Mouse (Mus musculus): Measurements from ENCODE around the gene Mtfp1. TPM values are rescaled to one million over a fixed set of nuclear protein-coding genes. Genes with fewer than 3 reads are reported as not detected.

The Mtfp1 gene
- polyA plus RNA-seq, 1 experiment from 2014 or later: 5.9 TPM

DNA sequence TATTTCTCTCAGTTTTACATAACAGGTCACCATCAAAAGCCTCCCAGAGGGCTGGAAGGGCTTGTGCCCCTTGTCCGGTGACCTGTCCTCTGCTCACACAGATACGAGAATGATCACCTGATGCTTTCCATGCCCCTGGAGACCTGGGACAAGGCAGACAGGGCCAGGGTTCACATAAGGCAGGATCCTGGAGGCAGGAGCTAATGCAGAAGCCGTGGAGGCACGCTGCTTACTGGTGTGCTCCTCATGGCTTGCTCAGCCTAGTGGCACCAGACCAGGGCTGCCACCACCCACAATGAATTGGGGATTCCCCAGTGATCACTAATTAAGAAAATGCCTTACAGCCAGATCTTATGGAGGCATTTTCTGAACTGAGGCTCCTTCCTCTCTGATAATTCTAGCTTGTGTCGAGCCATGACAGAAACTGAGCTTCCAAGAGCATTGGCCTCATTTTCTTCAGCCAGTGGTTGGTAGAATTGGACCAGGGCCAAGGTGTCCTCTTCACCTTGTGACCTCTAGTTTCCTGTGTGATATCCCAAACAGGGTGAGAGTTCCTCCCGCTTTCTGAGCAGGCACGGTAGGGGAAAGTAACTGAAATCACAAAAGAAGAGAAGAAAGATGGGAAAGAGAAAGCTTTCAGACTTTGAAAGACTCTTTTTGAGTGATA lies 16.8 kb downstream of the Mtfp1 start:
- 84% methylated on average over 7 of the region's 7 CpGs for WGBS
- Histone ChIP-seq H3K9ac (no peak overlapping the region), H3K4me2 (replicated peaks) (no peak overlapping the region), H3K27me3 (no peaks in the 10 kb centered on the region), H3K9me3 (replicated peaks) (no peaks in the 10 kb centered on the region), H3K4me3 (replicated peaks) (no peak overlapping the region), H3K27ac (replicated peaks) (no peak overlapping the region), H3K4me1 (no peaks in the 10 kb centered on the region), H3K36me3 (no peaks in the 10 kb centered on the region)
- no peak for ATAC-seq (ENCODE audit: insufficient number of reproducible peaks, low FRiP score, low TSS enrichment, low read depth)

DNA sequence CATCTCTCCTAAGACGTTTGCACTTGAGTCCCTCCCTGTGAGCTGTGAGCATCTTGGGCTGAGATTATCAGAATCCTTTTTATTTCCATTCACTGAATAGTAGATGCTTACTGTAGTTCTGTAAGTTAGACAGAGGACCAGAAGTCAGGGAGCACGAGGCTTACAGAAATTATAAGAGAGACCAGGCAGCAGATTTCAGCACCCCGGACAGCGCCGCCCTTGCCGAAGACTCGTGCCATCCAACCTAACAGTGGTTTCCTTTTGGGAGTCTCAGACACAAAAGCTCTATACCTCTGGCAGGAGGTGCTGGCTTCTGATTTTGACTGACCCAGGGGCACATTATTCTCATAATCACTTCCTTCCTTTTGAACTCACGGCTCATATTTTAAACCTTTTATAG lies 18.6 kb downstream of the Mtfp1 start:
- no peak for ATAC-seq (ENCODE audit: insufficient number of reproducible peaks, low FRiP score, low TSS enrichment, low read depth)
- WGBS: 16% methylated on average over 8 of the region's 8 CpGs
- Histone ChIP-seq H3K27me3 (no peaks in the 10 kb centered on the region), H3K9ac (no peak overlapping the region), H3K4me1 (no peaks in the 10 kb centered on the region), H3K27ac (replicated peaks) (no peak overlapping the region), H3K4me3 (replicated peaks) (no peak overlapping the region), H3K4me2 (replicated peaks) (no peak overlapping the region), H3K9me3 (replicated peaks) (no peaks in the 10 kb centered on the region), H3K36me3 (no peaks in the 10 kb centered on the region)

DNA sequence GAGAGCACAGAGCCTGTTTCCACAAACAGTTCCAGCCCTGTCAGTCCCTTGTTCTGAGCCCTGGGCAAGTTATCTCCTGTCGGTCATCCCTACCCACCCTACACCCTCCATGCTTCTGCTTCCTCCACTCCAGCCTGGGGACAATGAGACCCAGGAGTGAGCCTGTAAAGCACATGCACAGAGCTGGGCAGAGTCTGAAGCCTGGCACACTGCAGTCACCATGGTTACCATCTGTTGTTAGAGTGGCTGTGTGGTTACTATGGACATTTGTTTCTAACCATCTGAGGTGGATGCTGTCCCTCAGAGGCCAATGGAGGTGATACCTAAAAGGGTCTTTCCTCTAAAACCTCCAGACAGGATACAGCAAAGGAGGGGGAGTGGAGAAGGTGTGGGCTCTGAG lies 25.6 kb downstream of the Mtfp1 start:
- Histone ChIP-seq H3K27ac (replicated peaks) (no peak overlapping the region), H3K27me3 (no peaks in the 10 kb centered on the region), H3K36me3 (no peaks in the 10 kb centered on the region), H3K4me2 (replicated peaks) (no peak overlapping the region), H3K9me3 (replicated peaks) (no peaks in the 10 kb centered on the region), H3K4me1 (no peaks in the 10 kb centered on the region), H3K4me3 (replicated peaks) (no peak overlapping the region), H3K9ac (no peak overlapping the region)
- ATAC-seq (ENCODE audit: insufficient number of reproducible peaks, low FRiP score, low TSS enrichment, low read depth): no peak
- WGBS: 68% methylated on average over 1 of the region's 1 CpGs

DNA sequence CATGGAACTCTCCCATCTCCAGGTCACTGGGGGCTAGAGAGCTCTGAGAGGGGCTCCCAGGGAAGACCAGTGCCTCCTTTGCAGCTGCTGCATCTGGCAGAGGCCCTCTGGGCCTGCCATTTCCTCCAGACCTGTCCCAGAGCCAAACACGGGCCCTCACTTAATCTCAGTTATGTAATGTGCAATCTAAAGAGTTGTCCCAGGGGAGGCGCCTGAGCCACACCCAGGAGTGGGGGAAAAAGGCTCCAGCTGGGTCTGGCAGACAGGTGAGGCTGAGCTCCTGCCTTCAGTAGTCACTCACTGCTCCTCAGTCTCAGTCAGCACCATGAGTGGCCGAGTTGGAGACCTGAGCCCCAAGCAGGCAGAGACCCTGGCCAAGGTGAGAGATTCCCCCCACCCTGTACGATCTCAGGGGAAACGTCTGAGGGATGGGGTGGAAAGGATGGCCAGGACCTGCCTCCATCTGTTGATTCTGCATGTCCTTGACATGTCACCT lies 30.6 kb downstream of the Mtfp1 start, which contains the start of gene Sec14l3:
TSS of gene Sec14l3 (plus strand) at position 215 of the 496 bp plus-strand sequence.
- Histone ChIP-seq H3K27ac (replicated peaks) (no peak within 1 kb of the TSS), H3K9ac (no peak within 1 kb of the TSS), H3K4me2 (replicated peaks) (no peak within 1 kb of the TSS), H3K4me3 (replicated peaks) (no peak within 1 kb of the TSS), H3K36me3 (no peaks in the 10 kb centered on the region), H3K27me3 (no peaks in the 10 kb centered on the region), H3K4me1 (no peaks in the 10 kb centered on the region), H3K9me3 (replicated peaks) (no peaks in the 10 kb centered on the region)
- no peak for ATAC-seq (ENCODE audit: insufficient number of reproducible peaks, low FRiP score, low TSS enrichment, low read depth)
- WGBS: 51% methylated on average over 5 of the region's 5 CpGs

DNA sequence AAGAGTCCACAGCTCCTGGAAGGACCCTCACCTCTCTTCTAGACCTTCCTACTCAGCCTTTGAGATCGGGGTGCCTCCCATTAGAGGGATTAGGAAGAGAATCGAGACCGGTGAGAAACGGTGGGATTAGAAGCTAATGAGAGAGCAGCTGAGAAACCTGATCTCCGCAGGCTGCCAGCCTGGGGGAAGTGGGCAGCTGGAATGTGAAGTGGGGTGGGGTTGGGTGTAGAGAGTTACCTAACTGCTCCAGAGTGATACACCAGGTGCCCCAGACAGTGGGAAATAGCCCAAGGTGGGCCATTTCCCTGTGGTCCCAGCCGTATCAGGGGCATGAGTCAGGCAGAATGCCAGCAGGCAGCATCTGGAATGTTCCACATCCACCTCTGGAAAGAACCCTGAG lies 32.3 kb downstream of the Mtfp1 start:
- no peak overlapping the region for H3K9ac ChIP-seq
- H3K4me1 ChIP-seq: no peaks in the 10 kb centered on the region
- H3K9me3 ChIP-seq (replicated peaks): no peaks in the 10 kb centered on the region
- no peaks in the 10 kb centered on the region for H3K36me3 ChIP-seq
- WGBS: 37% methylated on average over 6 of the region's 6 CpGs
- no peak overlapping the region for H3K27ac ChIP-seq (replicated peaks)
- no peaks in the 10 kb centered on the region for H3K27me3 ChIP-seq
- H3K4me3 ChIP-seq (replicated peaks): no peak overlapping the region
- H3K4me2 ChIP-seq (replicated peaks): no peak overlapping the region
- ATAC-seq (ENCODE audit: insufficient number of reproducible peaks, low FRiP score, low TSS enrichment, low read depth): no peak

DNA sequence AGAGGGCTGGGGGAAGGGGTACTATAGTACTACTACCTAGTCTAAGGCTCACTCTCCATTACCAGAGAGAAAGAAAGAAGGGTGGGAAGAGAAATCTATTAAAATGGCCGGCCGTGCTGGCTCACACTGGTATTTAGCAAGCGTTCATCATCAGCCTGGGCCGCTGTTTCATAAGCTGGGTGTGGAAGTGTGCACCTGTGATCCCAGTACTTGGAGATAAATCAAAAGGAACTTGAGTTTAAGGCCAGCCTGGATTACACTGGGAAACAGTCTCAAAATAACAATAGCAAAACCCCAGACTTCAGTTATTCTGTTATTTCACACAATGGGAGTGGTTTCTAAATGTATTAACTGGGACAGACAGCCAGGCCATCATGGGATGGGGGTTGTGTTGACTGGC lies 32.7 kb downstream of the Mtfp1 start:
- H3K4me3 ChIP-seq (replicated peaks): no peak overlapping the region
- no peak for ATAC-seq (ENCODE audit: insufficient number of reproducible peaks, low FRiP score, low TSS enrichment, low read depth)
- 87% methylated on average over 4 of the region's 4 CpGs for WGBS
- no peaks in the 10 kb centered on the region for H3K36me3 ChIP-seq
- no peak overlapping the region for H3K4me2 ChIP-seq (replicated peaks)
- no peak overlapping the region for H3K27ac ChIP-seq (replicated peaks)
- no peaks in the 10 kb centered on the region for H3K4me1 ChIP-seq
- H3K9me3 ChIP-seq (replicated peaks): no peaks in the 10 kb centered on the region
- no peaks in the 10 kb centered on the region for H3K27me3 ChIP-seq
- H3K9ac ChIP-seq: no peak overlapping the region

DNA sequence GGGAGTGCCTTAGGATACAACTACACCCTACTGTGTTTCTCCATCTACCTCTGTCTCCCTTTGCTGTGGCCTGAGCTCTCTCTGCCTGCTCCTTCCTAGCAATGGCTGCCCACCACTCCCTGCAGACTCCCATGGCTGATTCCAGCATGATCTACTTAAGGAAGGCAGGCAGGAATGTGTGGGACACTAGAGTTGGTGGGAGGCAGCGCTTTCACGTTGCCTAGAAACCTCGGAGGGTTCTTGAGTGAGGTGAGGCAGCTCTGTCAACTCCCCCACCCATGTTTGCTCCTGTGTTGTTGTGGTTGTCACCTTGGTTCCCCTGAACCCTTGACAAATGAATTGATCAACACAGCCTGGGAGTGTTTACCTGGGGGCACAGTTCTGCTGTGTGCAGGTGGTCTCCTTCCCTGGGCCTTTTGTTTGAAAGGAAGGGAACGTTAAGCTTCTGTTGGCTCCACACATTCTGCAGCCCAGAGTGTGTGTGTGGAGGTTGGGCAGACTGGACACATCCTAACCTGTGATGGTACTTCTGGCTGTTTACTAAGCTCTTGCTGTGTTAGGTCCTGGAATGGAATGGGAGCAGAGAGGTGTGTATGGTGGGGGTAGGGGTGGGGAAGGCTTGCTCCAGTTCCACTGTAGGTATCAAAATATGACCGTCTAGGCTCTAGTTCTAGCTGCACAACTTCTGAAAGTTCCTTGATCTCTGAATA lies 34.2 kb downstream of the Mtfp1 start:
- ATAC-seq (ENCODE audit: insufficient number of reproducible peaks, low FRiP score, low TSS enrichment, low read depth): no peak

DNA sequence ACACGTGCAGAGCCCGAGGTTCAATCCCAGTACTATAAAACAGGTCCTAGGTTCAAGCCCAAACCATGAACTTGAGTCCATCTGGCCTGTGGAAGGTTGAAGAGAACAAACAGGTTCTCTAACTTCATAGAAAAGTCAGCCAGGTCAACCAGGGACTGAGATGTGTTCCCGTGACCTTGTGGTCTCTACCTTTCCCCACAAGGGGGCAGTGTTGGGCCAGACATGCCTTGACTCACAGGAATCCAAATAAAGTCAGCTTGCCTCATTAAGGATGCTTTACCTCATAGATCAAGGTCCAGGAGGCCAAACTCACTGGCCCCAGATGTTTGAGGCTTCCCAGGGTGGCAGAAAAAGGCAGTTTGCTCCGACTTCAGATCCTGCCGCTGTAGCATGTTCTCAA lies 41.7 kb downstream of the Mtfp1 start:
- H3K27ac ChIP-seq (replicated peaks): no peak overlapping the region
- H3K36me3 ChIP-seq: no peaks in the 10 kb centered on the region
- no peaks in the 10 kb centered on the region for H3K27me3 ChIP-seq
- H3K9me3 ChIP-seq (replicated peaks): no peaks in the 10 kb centered on the region
- H3K4me2 ChIP-seq (replicated peaks): no peak overlapping the region
- H3K9ac ChIP-seq: no peak overlapping the region
- H3K4me1 ChIP-seq: no peaks in the 10 kb centered on the region
- no peak for ATAC-seq (ENCODE audit: insufficient number of reproducible peaks, low FRiP score, low TSS enrichment, low read depth)
- WGBS: 19% methylated on average over 5 of the region's 5 CpGs
- no peak overlapping the region for H3K4me3 ChIP-seq (replicated peaks)

More for the DNA sequence above, 34.2 kb downstream of the Mtfp1 start:
- no peak overlapping the region for H3K4me2 ChIP-seq (replicated peaks)
- WGBS: 70% methylated on average over 5 of the region's 5 CpGs
- no peak overlapping the region for H3K4me3 ChIP-seq (replicated peaks)
- no peak overlapping the region for H3K9ac ChIP-seq
- H3K27me3 ChIP-seq: no peaks in the 10 kb centered on the region
- H3K36me3 ChIP-seq: no peaks in the 10 kb centered on the region
- H3K9me3 ChIP-seq (replicated peaks): no peaks in the 10 kb centered on the region
- H3K4me1 ChIP-seq: no peaks in the 10 kb centered on the region
- H3K27ac ChIP-seq (replicated peaks): no peak overlapping the region

DNA sequence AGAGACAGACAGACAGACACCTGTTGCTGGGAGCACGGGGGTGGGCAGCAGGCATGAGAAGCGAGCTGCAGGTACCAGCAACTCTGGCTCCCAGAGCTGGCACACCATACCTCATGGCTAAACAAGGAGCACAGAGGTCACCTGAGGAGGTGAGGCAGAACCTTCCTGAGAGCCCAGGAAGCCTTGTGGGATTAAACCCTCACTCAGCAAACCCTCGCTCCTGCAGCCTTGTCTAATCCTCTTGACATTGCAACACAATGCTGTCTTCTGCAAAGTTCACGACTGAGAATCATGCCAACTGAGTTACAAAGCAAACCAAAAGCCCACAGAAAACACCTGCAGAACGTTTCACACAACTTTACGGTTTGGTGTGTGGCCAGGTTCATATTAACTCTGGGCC lies 46.8 kb downstream of the Mtfp1 start:
- Histone ChIP-seq H3K36me3 (no peaks in the 10 kb centered on the region), H3K9me3 (replicated peaks) (no peaks in the 10 kb centered on the region), H3K4me3 (replicated peaks) (no peak overlapping the region), H3K27me3 (no peaks in the 10 kb centered on the region), H3K4me1 (no peaks in the 10 kb centered on the region), H3K27ac (replicated peaks) (no peak overlapping the region), H3K4me2 (replicated peaks) (no peak overlapping the region), H3K9ac (no peak overlapping the region)
- no peak for ATAC-seq (ENCODE audit: insufficient number of reproducible peaks, low FRiP score, low TSS enrichment, low read depth)
- WGBS: 77% methylated on average over 6 of the region's 6 CpGs

DNA sequence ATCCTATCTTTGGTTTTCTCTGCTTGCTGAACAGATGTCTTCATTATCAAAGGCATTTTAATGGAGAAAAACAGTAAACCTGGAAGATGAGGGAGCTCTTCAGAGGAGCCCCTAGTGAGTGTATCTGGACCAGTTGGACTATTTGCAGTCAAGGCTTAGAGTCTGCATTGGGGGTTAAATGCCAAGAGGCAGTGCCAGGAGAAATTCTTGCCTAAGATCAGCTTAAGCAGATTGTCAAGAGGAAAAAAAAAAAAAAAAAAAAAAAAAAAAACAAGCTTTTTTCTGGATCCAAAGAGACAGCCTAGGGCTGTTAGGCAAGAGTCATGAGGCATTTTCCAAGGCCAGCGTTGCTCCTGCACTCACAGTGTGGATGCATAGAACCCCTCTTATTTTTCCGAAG lies 47.5 kb downstream of the Mtfp1 start:
- no peaks in the 10 kb centered on the region for H3K36me3 ChIP-seq

DNA sequence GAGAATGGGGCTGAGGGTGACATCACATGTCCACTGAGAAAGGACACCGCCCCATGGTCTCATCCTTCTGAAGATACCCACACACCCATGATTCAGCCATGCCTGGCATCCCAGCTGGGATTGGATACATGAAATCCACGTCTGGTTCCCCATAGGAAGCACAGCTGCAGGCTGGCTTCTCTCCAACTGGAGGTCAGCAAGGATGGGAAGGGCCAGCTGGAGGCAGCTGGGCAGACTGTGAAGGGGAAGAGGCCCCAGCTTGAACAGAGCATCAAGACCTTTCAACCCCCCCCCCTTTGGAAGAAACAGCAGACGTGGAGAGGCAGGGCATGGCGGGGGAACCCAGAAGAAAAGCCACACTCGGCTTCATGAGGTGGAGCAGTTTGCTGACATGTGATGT lies 48.7 kb downstream of the Mtfp1 start:
- Histone ChIP-seq H3K9me3 (replicated peaks) (no peaks in the 10 kb centered on the region), H3K9ac (no peak overlapping the region), H3K4me2 (replicated peaks) (no peak overlapping the region), H3K4me3 (replicated peaks) (no peak overlapping the region), H3K36me3 (no peaks in the 10 kb centered on the region), H3K27ac (replicated peaks) (no peak overlapping the region), H3K27me3 (no peaks in the 10 kb centered on the region), H3K4me1 (no peaks in the 10 kb centered on the region)
- no peak for ATAC-seq (ENCODE audit: insufficient number of reproducible peaks, low FRiP score, low TSS enrichment, low read depth)
- WGBS: 69% methylated on average over 5 of the region's 5 CpGs

More for the DNA sequence above, 47.5 kb downstream of the Mtfp1 start:
- no peak for ATAC-seq (ENCODE audit: insufficient number of reproducible peaks, low FRiP score, low TSS enrichment, low read depth)
- 83% methylated on average over 2 of the region's 2 CpGs for WGBS
- Histone ChIP-seq H3K27ac (replicated peaks) (no peak overlapping the region), H3K27me3 (no peaks in the 10 kb centered on the region), H3K9ac (no peak overlapping the region), H3K4me1 (no peaks in the 10 kb centered on the region), H3K9me3 (replicated peaks) (no peaks in the 10 kb centered on the region), H3K4me2 (replicated peaks) (no peak overlapping the region), H3K4me3 (replicated peaks) (no peak overlapping the region)

DNA sequence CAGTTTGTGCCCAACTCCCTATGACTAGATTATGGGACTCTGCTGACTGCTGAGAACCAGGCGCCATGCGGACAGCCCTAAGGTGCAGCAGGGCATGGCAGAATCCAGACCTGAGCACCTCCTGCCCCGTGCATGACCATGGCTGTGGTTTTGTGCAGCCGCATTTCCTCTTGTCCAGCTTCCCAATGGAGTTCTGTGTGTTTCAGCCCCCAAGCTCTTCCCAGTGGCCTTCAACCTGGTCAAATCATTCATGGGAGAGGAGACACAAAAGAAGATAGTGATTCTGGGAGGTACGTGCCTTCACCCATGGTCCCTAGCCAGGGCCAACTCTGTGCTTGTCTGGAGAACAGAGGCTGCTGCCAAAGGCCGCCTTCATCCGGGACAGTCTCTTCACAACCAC lies 52.2 kb downstream of the Mtfp1 start:
- H3K4me3 ChIP-seq (replicated peaks): no peak overlapping the region
- H3K9ac ChIP-seq: no peak overlapping the region
- H3K9me3 ChIP-seq (replicated peaks): no peaks in the 10 kb centered on the region
- 88% methylated on average over 7 of the region's 7 CpGs for whole genome bisulfite sequencing
- H3K27ac ChIP-seq (replicated peaks): no peak overlapping the region
- no peak for ATAC-seq (ENCODE audit: insufficient number of reproducible peaks, low FRiP score, low TSS enrichment, low read depth)
- no peak overlapping the region for H3K4me2 ChIP-seq (replicated peaks)
- H3K4me1 ChIP-seq: no peaks in the 10 kb centered on the region
- no peaks in the 10 kb centered on the region for H3K27me3 ChIP-seq
- no peaks in the 10 kb centered on the region for H3K36me3 ChIP-seq

Measured in embryonic facial prominence, embryonic 15.5 days (tissue).